Mouse (Mus musculus): ENCODE data around the gene Mrap. TPM values are rescaled to one million over a fixed set of nuclear protein-coding genes. Genes with fewer than 3 reads are reported as not detected.
A peak's percentile ranks its signal among the peaks of the same experiment; 100 is the strongest.

The Mrap gene
- polyA plus RNA-seq (2015; fragmentation: Nextera tagmentation; extraction: Ambion mirVana), result not detected in 2 replicates

GRCm38 (mm10) chr16:90738092-90738956 is at the start of gene Mrap:
Gene Mrap, plus strand, starts transcription at chr16:90738207.
- no peaks in the 10 kb centered on the region for H3K4me1 ChIP-seq (replicated peaks; ENCODE audit: control insufficient read depth, insufficient read depth, low read length)
- no peak within 1 kb of the TSS for H3K27ac ChIP-seq (ENCODE audit: low read length)
- H3K27me3 ChIP-seq (replicated peaks; ENCODE audit: control insufficient read depth, insufficient read depth, low read length), result no peaks in the 10 kb centered on the region
- H3K4me2 ChIP-seq (ENCODE audit: low read length), result no peak within 1 kb of the TSS
- no peaks in the 10 kb centered on the region for H3K36me3 ChIP-seq (ENCODE audit: control insufficient read depth, insufficient read depth)
- ATAC-seq, result no peak
- no peak within 1 kb of the TSS for H3K9ac ChIP-seq (replicated peaks; ENCODE audit: low read depth, low read length)
- no peaks in the 10 kb centered on the region for H3K9me3 ChIP-seq (ENCODE audit: control insufficient read depth, low read length)
- WGBS, result 88% methylated on average over 26 of the region's 26 CpGs
- no peak within 1 kb of the TSS for H3K4me3 ChIP-seq (replicated peaks; ENCODE audit: low read length)

- H3K4me2 ChIP-seq (ENCODE audit: low read length), result no peak overlapping the region
- peak; percentile 49; the same call in 1 of the 2 replicates for ATAC-seq
These were observed 45.2 kb upstream of the Mrap start for GRCm38 (mm10) chr16:90692704-90693385.

GRCm38 (mm10) chr16:90693625-90694024 is 44.4 kb upstream of the Mrap start:
- Histone ChIP-seq H3K4me2 (ENCODE audit: low read length) (no peak overlapping the region), H3K4me1 (replicated peaks; ENCODE audit: control insufficient read depth, insufficient read depth, low read length) (peaks cover 6% of the 10 kb centered on the region; the same call in 1 of the 2 replicates), H3K27ac (ENCODE audit: low read length) (no peak overlapping the region), H3K9me3 (ENCODE audit: control insufficient read depth, low read length) (no peaks in the 10 kb centered on the region), H3K27me3 (replicated peaks; ENCODE audit: control insufficient read depth, insufficient read depth, low read length) (no peaks in the 10 kb centered on the region), H3K36me3 (ENCODE audit: control insufficient read depth, insufficient read depth) (no peaks in the 10 kb centered on the region), H3K9ac (replicated peaks; ENCODE audit: low read depth, low read length) (no peak overlapping the region), H3K4me3 (replicated peaks; ENCODE audit: low read length) (no peak overlapping the region)
- 95% methylated on average over 5 of the region's 5 CpGs for WGBS
- no peak for ATAC-seq

More at GRCm38 (mm10) chr16:90692704-90693385, 45.2 kb upstream of the Mrap start:
- WGBS, result 57% methylated on average over 15 of the region's 15 CpGs
- Histone ChIP-seq H3K4me1 (replicated peaks; ENCODE audit: control insufficient read depth, insufficient read depth, low read length) (peaks cover 6% of the 10 kb centered on the region; the same call in 1 of the 2 replicates), H3K9ac (replicated peaks; ENCODE audit: low read depth, low read length) (no peak overlapping the region), H3K4me3 (replicated peaks; ENCODE audit: low read length) (no peak overlapping the region), H3K27me3 (replicated peaks; ENCODE audit: control insufficient read depth, insufficient read depth, low read length) (no peaks in the 10 kb centered on the region), H3K9me3 (ENCODE audit: control insufficient read depth, low read length) (no peaks in the 10 kb centered on the region), H3K36me3 (ENCODE audit: control insufficient read depth, insufficient read depth) (no peaks in the 10 kb centered on the region), H3K27ac (ENCODE audit: low read length) (peak overlapping the region; percentile 20; the same call in 1 of the 2 replicates)

GRCm38 (mm10) chr16:90694719-90695118 is 43.3 kb upstream of the Mrap start:
- Histone ChIP-seq H3K36me3 (ENCODE audit: control insufficient read depth, insufficient read depth) (no peaks in the 10 kb centered on the region), H3K9ac (replicated peaks; ENCODE audit: low read depth, low read length) (no peak overlapping the region), H3K4me3 (replicated peaks; ENCODE audit: low read length) (no peak overlapping the region), H3K4me2 (ENCODE audit: low read length) (no peak overlapping the region), H3K9me3 (ENCODE audit: control insufficient read depth, low read length) (no peaks in the 10 kb centered on the region), H3K4me1 (replicated peaks; ENCODE audit: control insufficient read depth, insufficient read depth, low read length) (peaks cover 6% of the 10 kb centered on the region; the same call in 1 of the 2 replicates), H3K27me3 (replicated peaks; ENCODE audit: control insufficient read depth, insufficient read depth, low read length) (no peaks in the 10 kb centered on the region), H3K27ac (ENCODE audit: low read length) (no peak overlapping the region)
- WGBS, result 68% methylated on average over 9 of the region's 9 CpGs
- ATAC-seq, result no peak

- Histone ChIP-seq H3K4me3 (replicated peaks; ENCODE audit: low read length) (no peak overlapping the region), H3K27me3 (replicated peaks; ENCODE audit: control insufficient read depth, insufficient read depth, low read length) (no peaks in the 10 kb centered on the region), H3K4me1 (replicated peaks; ENCODE audit: control insufficient read depth, insufficient read depth, low read length) (peaks cover 6% of the 10 kb centered on the region; the same call in 1 of the 2 replicates), H3K9ac (replicated peaks; ENCODE audit: low read depth, low read length) (no peak overlapping the region), H3K9me3 (ENCODE audit: control insufficient read depth, low read length) (no peaks in the 10 kb centered on the region), H3K27ac (ENCODE audit: low read length) (no peak overlapping the region), H3K4me2 (ENCODE audit: low read length) (no peak overlapping the region), H3K36me3 (ENCODE audit: control insufficient read depth, insufficient read depth) (no peaks in the 10 kb centered on the region)
- peak; percentile 28; the same call in 1 of the 2 replicates for ATAC-seq
- WGBS, result 71% methylated on average over 10 of the region's 10 CpGs
These were observed 42.9 kb upstream of the Mrap start for GRCm38 (mm10) chr16:90695121-90695520.

DNA sequence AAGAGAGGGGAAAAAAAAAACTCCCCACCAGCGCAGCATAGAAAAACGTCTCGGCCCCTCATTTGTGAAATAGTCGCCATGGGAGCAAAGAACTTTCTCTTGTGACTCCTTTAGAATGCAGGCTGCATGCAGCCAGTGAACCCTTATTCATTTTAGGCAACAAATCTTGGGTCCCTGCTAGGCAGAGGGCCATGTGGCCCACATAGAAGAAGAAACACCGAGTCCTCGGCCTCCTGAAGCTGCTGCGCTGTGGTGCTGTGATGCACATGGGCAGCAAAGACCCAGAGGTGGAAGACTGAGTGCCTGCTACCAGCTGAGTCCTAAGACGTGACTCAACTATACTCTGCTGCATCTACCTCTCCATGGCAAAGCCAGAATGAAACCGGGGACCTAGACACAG is 41.7 kb upstream of the Mrap start:
- Histone ChIP-seq H3K4me2 (ENCODE audit: low read length) (no peak overlapping the region), H3K9ac (replicated peaks; ENCODE audit: low read depth, low read length) (no peak overlapping the region), H3K9me3 (ENCODE audit: control insufficient read depth, low read length) (no peaks in the 10 kb centered on the region), H3K4me3 (replicated peaks; ENCODE audit: low read length) (no peak overlapping the region), H3K4me1 (replicated peaks; ENCODE audit: control insufficient read depth, insufficient read depth, low read length) (peaks cover 6% of the 10 kb centered on the region; the same call in 1 of the 2 replicates), H3K27ac (ENCODE audit: low read length) (no peak overlapping the region), H3K36me3 (ENCODE audit: control insufficient read depth, insufficient read depth) (no peaks in the 10 kb centered on the region), H3K27me3 (replicated peaks; ENCODE audit: control insufficient read depth, insufficient read depth, low read length) (no peaks in the 10 kb centered on the region)
- WGBS, result 46% methylated on average over 9 of the region's 9 CpGs
- ATAC-seq, result no peak

DNA sequence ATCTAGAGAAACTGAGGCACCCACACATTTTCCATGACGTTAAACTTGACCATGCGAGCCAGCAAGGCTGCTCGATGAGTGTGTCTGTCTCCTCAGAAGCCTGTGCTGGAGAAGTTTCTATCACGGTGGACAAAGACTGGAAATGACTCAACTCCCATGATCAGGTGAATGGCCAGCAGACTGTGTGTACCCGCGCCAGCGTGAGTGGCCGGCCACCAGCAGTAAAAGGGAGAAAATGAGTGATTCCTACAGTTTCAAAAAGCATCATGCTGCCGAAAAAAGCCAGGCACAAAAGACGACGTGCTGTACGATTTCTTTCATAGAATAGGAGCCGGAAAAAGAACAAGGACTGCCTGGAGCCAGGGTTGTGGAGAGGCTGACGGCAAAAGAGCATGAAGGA is 38.6 kb upstream of the Mrap start:
- Histone ChIP-seq H3K4me3 (replicated peaks; ENCODE audit: low read length) (no peak overlapping the region), H3K4me1 (replicated peaks; ENCODE audit: control insufficient read depth, insufficient read depth, low read length) (no peaks in the 10 kb centered on the region)
- 77% methylated on average over 14 of the region's 14 CpGs for WGBS

DNA sequence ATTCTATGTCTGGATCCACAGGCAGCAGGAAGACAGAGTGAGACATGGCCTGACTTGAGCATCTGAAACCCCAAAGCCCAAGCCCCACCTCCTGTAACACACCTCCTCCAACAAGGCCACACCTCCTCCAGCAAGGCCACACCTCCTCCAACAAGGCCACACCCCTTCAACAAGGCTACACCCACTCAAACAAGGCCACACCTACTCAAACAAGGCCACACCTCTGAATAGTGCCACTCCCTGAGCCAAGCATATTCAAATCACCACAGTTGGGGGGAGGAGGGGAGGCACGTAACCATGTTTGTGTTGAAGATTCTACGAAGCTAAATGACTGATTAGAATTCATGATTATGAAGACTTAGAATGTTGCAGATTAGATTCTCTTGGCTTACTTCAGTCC is 36.5 kb upstream of the Mrap start:
- H3K9ac ChIP-seq (replicated peaks; ENCODE audit: low read depth, low read length), result no peak overlapping the region
- H3K4me1 ChIP-seq (replicated peaks; ENCODE audit: control insufficient read depth, insufficient read depth, low read length), result no peaks in the 10 kb centered on the region
- no peaks in the 10 kb centered on the region for H3K9me3 ChIP-seq (ENCODE audit: control insufficient read depth, low read length)
- no peaks in the 10 kb centered on the region for H3K27me3 ChIP-seq (replicated peaks; ENCODE audit: control insufficient read depth, insufficient read depth, low read length)
- ATAC-seq, result no peak
- H3K36me3 ChIP-seq (ENCODE audit: control insufficient read depth, insufficient read depth), result no peaks in the 10 kb centered on the region
- no peak overlapping the region for H3K4me2 ChIP-seq (ENCODE audit: low read length)
- WGBS, result 88% methylated on average over 2 of the region's 2 CpGs
- no peak overlapping the region for H3K4me3 ChIP-seq (replicated peaks; ENCODE audit: low read length)
- no peak overlapping the region for H3K27ac ChIP-seq (ENCODE audit: low read length)

More for the DNA sequence above, 38.6 kb upstream of the Mrap start:
- no peak overlapping the region for H3K4me2 ChIP-seq (ENCODE audit: low read length)
- H3K27ac ChIP-seq (ENCODE audit: low read length), result no peak overlapping the region
- no peaks in the 10 kb centered on the region for H3K27me3 ChIP-seq (replicated peaks; ENCODE audit: control insufficient read depth, insufficient read depth, low read length)
- H3K9me3 ChIP-seq (ENCODE audit: control insufficient read depth, low read length), result no peaks in the 10 kb centered on the region
- no peaks in the 10 kb centered on the region for H3K36me3 ChIP-seq (ENCODE audit: control insufficient read depth, insufficient read depth)
- H3K9ac ChIP-seq (replicated peaks; ENCODE audit: low read depth, low read length), result no peak overlapping the region
- no peak for ATAC-seq

DNA sequence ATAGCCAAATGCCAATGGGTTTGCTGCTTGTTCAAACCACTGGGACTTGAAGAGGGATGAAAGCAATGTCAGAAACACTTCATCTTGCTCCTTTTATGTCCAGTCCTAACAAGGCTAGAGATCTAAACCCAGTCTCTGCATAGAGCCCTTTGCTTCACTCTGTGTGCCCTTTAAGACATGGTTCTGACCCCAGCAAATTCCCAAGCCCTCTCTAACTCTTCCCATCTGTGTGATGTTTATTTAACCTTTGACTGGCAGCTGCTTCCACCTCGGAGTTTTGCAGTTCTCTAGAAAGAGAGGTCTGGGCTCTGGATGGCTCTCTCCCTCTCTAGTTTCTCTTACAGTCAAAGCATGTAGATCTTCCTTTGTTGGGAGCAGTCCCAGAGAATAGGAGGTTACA is 34.4 kb upstream of the Mrap start:
- ATAC-seq, result no peak

More for the DNA sequence above, 34.4 kb upstream of the Mrap start:
- H3K27ac ChIP-seq (ENCODE audit: low read length), result no peak overlapping the region
- no peak overlapping the region for H3K4me2 ChIP-seq (ENCODE audit: low read length)
- no peaks in the 10 kb centered on the region for H3K27me3 ChIP-seq (replicated peaks; ENCODE audit: control insufficient read depth, insufficient read depth, low read length)
- no peaks in the 10 kb centered on the region for H3K4me1 ChIP-seq (replicated peaks; ENCODE audit: control insufficient read depth, insufficient read depth, low read length)
- H3K9me3 ChIP-seq (ENCODE audit: control insufficient read depth, low read length), result no peaks in the 10 kb centered on the region
- WGBS, result 59% methylated on average over 1 of the region's 1 CpGs
- H3K4me3 ChIP-seq (replicated peaks; ENCODE audit: low read length), result no peak overlapping the region
- no peak overlapping the region for H3K9ac ChIP-seq (replicated peaks; ENCODE audit: low read depth, low read length)
- H3K36me3 ChIP-seq (ENCODE audit: control insufficient read depth, insufficient read depth), result no peaks in the 10 kb centered on the region
